Mouse (Mus musculus): ENCODE results near the gene Slamf8. TPM values are rescaled to one million over a fixed set of nuclear protein-coding genes. Genes with fewer than 3 reads are reported as not detected.

Gene Slamf8
- total RNA-seq (2021): not detected
- long read RNA-seq, experiment 1: 0 reads
- long read RNA-seq, experiment 2: 0 reads

- Histone ChIP-seq H3K4me3 (no peak within 1 kb of the TSS), H3K27ac (no peak within 1 kb of the TSS)
- TF ChIP-seq CTCF (IDR thresholded peaks at IDR 0.05): no peak
- no peak for DNase-seq (ENCODE audit: extremely low spot score in 1 of 2, low spot score in 2 of 2)
- intact Hi-C loops (cut with DNase I): no loop called here
These were observed at the start of gene Slamf8 for GRCm38 (mm10) chr1:172590385-172590784. Slamf8 (minus strand) TSS chr1:172590568.

GRCm38 (mm10) chr1:172638781-172639180 is 48.4 kb upstream of the Slamf8 start:
- Histone ChIP-seq H3K4me3 (no peak overlapping the region), H3K27ac (no peak overlapping the region)
- DNase-seq (ENCODE audit: extremely low spot score in 1 of 2, low spot score in 2 of 2): no peak
- TF ChIP-seq CTCF (IDR thresholded peaks at IDR 0.05): no peak
- intact Hi-C loops (cut with DNase I): loop anchor here (5.0 kb wide), 1 partner anchor 684 kb away; no protein-coding TSS in a partner anchor

GRCm38 (mm10) chr1:172637801-172638200 is 47.4 kb upstream of the Slamf8 start:
- no peak overlapping the region for H3K27ac ChIP-seq
- intact Hi-C loops (cut with DNase I): loop anchor here (5.0 kb wide), 1 partner anchor 684 kb away; no protein-coding TSS in a partner anchor
- peak; percentile 23 for TF ChIP-seq CTCF (IDR thresholded peaks at IDR 0.05)
- H3K4me3 ChIP-seq: no peak overlapping the region
- DNase-seq (ENCODE audit: extremely low spot score in 1 of 2, low spot score in 2 of 2): no peak

DNA sequence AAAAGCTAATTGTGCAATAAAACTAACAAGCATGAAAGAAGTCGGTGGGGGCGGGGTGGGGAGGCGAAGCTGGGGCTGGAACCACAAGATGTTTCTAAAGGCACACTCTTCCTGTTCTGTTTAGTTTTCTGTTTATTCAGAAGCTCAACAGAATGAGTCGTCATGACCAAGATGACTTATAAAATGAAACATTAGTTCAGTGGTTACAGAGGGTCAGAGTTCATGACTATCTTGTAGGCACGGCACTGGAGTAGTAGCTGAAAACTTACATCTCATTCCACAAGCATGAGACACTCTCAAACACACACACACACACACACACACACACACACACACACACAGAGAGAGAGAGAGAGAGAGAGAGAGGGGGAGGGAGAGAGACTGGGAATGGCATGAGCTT is 45.9 kb upstream of the Slamf8 start:
- intact Hi-C loops (cut with DNase I): loop anchor here (5.0 kb wide), 1 partner anchor 686 kb away; no protein-coding TSS in a partner anchor
- no peak overlapping the region for H3K4me3 ChIP-seq
- no peak for TF ChIP-seq CTCF (IDR thresholded peaks at IDR 0.05)
- no peak for DNase-seq (ENCODE audit: extremely low spot score in 1 of 2, low spot score in 2 of 2)
- no peak overlapping the region for H3K27ac ChIP-seq

GRCm38 (mm10) chr1:172635258-172635657 is 44.9 kb upstream of the Slamf8 start:
- TF ChIP-seq CTCF (IDR thresholded peaks at IDR 0.05): no peak
- H3K4me3 ChIP-seq: no peak overlapping the region
- intact Hi-C loops (cut with DNase I): loop anchor here (5.0 kb wide), 1 partner anchor 687 kb away; no protein-coding TSS in a partner anchor
- peak overlapping the region; percentile 16; the same call in 1 of the 2 replicates for H3K27ac ChIP-seq
- DNase-seq (ENCODE audit: extremely low spot score in 1 of 2, low spot score in 2 of 2): no peak

DNA sequence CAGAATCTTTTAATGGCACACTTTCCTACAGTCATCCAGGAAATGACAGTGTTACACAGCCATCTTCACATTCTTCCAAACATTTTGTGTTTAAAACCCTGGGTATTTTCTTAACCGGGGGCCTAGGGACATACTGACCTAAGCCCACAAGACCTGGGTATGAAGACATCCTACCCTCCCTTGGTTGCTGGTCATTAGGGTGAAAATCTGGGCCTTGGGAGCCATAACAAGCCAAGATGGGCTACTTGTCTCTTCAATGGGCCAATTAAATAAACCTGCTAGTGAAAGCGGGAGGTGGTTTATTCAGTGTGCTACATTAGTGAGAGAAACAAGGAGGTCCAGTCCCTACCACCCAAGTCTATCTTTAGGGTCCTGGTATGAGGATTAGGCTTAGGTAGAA is 43.8 kb upstream of the Slamf8 start:
- H3K27ac ChIP-seq: no peak overlapping the region
- intact Hi-C loops (cut with DNase I): loop anchor here (5.0 kb wide), 1 partner anchor 763 kb away; no protein-coding TSS in a partner anchor

DNA sequence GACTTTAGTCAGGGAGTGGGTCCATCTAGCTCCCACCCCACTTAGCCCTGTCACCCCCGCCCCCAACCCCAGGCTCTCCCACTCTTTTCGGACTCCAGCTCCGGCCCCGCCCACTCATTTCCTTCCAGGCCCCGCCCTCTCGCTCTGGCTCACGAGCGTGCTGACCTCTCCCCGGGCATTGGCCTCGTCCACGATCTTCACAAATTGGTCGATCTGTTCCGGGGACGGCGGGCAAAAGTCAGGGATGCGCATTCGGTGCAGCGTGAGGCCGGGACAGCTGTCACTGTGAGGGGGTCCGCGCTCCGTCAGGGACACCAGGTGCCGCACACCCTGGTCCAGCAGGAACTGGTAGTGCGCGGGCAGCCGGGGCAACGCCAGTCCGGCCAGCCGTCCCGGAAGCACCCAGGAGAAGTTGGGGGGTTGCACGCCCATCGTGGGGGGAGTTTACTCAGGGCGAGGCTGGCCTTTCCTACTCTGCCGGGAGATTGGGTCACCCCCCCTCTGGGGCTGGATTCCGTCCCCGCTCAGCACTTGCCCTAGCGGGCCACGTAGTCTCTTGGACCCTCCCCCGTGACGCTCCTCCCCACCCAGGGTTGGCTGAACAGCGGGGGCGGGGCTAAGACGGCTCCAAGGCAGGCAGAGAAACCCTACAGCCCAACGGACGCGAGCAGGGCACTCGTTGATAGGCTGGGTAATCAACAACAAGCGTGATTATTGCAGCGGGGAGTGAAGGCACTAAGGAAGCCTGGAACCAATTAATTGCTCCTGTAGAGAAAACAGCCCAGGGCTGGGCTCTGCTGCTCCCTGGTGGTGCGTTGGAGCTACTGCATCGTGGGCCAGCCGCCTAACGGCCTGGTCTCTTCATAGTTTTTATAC is 42.3 kb upstream of the Slamf8 start, which contains the start of gene Dusp23:
TSS of gene Dusp23 (minus strand) at position 512 of the 876 bp plus-strand sequence.
- peak; percentile 100 for TF ChIP-seq CTCF (IDR thresholded peaks at IDR 0.05)
- peak; percentile 90 for DNase-seq (ENCODE audit: extremely low spot score in 1 of 2, low spot score in 2 of 2)
- Histone ChIP-seq H3K4me3 (peak within 1 kb of the TSS; percentile 86), H3K27ac (peak within 1 kb of the TSS; percentile 92)
- intact Hi-C loops (cut with DNase I): loop anchor here (1.0 to 5.0 kb wide), 4 partner anchors 16 to 765 kb away; no protein-coding TSS in a partner anchor

More for the DNA sequence above, 43.8 kb upstream of the Slamf8 start:
- H3K4me3 ChIP-seq: no peak overlapping the region
- TF ChIP-seq CTCF (IDR thresholded peaks at IDR 0.05): no peak
- DNase-seq (ENCODE audit: extremely low spot score in 1 of 2, low spot score in 2 of 2): no peak

GRCm38 (mm10) chr1:172631721-172632120 is 41.4 kb upstream of the Slamf8 start:
- intact Hi-C loops (cut with DNase I): loop anchor here (2.0 to 5.0 kb wide), 2 partner anchors 15 to 766 kb away; no protein-coding TSS in a partner anchor
- TF ChIP-seq CTCF (IDR thresholded peaks at IDR 0.05): no peak
- no peak overlapping the region for H3K27ac ChIP-seq

DNA sequence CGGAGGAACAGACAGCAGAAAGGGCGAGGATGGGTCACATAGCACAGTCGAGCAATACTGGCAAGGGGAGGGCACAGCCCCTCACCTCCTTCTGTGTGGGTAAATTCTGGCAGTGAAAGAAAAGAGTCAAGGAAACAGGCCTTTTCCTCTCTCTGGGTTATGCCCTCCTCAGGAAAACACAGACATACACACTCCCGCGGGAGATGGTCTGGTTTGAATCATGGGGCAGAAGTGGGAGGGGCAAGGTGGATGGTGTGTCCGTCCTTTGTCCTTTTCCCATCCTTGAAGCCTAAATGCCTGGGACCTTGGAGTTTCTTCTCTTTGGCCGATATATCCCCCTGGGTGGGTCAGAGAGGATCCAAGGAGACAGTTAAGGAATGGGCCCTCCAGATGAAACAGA is 39.5 kb upstream of the Slamf8 start:
- no peak for DNase-seq (ENCODE audit: extremely low spot score in 1 of 2, low spot score in 2 of 2)
- no peak overlapping the region for H3K4me3 ChIP-seq
- intact Hi-C loops (cut with DNase I): loop anchor here (5.0 kb wide), 1 partner anchor 767 kb away; no protein-coding TSS in a partner anchor
- TF ChIP-seq CTCF (IDR thresholded peaks at IDR 0.05): no peak
- H3K27ac ChIP-seq: no peak overlapping the region

More at GRCm38 (mm10) chr1:172631721-172632120, 41.4 kb upstream of the Slamf8 start:
- H3K4me3 ChIP-seq: no peak overlapping the region
- DNase-seq (ENCODE audit: extremely low spot score in 1 of 2, low spot score in 2 of 2): no peak

DNA sequence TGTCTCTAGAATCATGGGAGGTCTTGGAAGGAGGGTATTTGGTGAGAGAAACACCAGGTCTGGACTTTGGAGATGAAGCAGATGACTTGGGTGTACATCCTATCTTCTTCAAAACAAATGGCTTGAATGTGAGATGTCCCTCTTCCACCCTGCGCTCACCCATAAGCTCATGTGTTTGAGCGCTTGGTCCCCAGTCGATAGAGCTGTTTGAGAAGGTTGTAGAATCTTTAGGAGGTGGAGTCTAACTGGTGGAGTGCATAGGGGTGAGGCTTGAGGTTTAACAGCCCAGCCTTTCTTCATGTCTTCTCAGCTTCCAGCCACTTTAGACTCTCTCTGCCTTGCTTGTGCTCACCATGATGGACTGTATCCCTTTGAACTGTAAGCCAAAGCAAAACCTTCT is 35.9 kb upstream of the Slamf8 start:
- H3K4me3 ChIP-seq: no peak overlapping the region
- intact Hi-C loops (cut with DNase I): no loop called here

GRCm38 (mm10) chr1:172624081-172624480 is 33.7 kb upstream of the Slamf8 start:
- intact Hi-C loops (cut with DNase I): no loop called here
- no peak overlapping the region for H3K4me3 ChIP-seq
- no peak for TF ChIP-seq CTCF (IDR thresholded peaks at IDR 0.05)
- H3K27ac ChIP-seq: no peak overlapping the region
- no peak for DNase-seq (ENCODE audit: extremely low spot score in 1 of 2, low spot score in 2 of 2)

More for the DNA sequence above, 35.9 kb upstream of the Slamf8 start:
- no peak for DNase-seq (ENCODE audit: extremely low spot score in 1 of 2, low spot score in 2 of 2)
- TF ChIP-seq CTCF (IDR thresholded peaks at IDR 0.05): no peak
- H3K27ac ChIP-seq: no peak overlapping the region

DNA sequence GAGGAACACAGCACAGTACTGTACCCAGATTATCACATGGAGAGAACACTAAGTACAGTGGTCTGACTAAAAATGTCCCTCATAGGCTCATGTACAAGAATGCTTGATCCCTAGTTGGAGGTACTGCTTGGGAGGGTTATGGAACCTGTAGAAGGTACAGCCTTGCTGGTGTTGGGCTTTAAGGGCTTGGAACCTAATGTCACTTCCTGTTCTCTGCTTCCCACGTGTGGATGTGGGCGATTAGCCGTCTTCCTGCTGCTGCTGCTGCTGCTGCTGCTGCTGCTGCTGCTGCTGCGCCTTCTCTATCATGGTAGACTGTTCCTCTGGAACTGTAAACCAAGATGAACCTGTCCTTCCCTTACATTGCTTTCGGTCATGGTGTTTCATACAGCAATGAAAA is 33.2 kb upstream of the Slamf8 start:
- no peak for DNase-seq (ENCODE audit: extremely low spot score in 1 of 2, low spot score in 2 of 2)
- intact Hi-C loops (cut with DNase I): no loop called here
- no peak for TF ChIP-seq CTCF (IDR thresholded peaks at IDR 0.05)
- Histone ChIP-seq H3K4me3 (no peak overlapping the region), H3K27ac (no peak overlapping the region)
